Mouse (Mus musculus): ENCODE results near the gene Wwox. TPM values are rescaled to one million over a fixed set of nuclear protein-coding genes. Genes with fewer than 3 reads are reported as not detected.

Wwox gene
- polyA plus RNA-seq, 1 experiment from 2014 or later = 13.8 TPM

DNA sequence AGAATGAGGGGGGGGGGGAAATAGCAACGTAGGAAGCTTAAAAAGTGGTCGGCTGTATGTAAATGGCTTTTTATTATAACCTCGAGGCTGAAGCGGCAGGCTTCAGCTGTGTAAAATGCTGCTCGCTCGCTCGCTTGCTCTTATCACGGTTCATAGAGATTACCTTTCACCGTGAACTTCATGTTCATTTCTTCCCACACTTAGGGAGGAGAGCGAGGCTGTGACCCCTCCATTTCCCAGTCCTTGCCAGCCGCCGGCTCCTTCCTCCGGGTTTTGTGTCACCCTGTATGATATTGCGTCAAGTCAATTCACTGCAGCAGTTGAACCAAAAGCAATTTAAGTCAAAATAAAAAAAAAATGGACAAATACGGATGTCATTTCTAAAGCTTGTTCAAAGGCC, 580.2 kb downstream of the Wwox start:
- Histone ChIP-seq H3K4me1 (ENCODE audit: control insufficient read depth, insufficient read depth, low read length) (no peaks in the 10 kb centered on the region), H3K36me3 (ENCODE audit: control insufficient read depth, insufficient read depth, low read length) (no peaks in the 10 kb centered on the region), H3K9me3 (ENCODE audit: control insufficient read depth, low read length) (no peaks in the 10 kb centered on the region), H3K27me3 (ENCODE audit: control insufficient read depth, insufficient read depth, low read length) (no peaks in the 10 kb centered on the region), H3K27ac (ENCODE audit: low read depth, low read length) (no peak overlapping the region), H3K4me2 (ENCODE audit: low read depth, low read length) (no peak overlapping the region), H3K4me3 (ENCODE audit: low read depth, low read length) (no peak overlapping the region), H3K9ac (replicated peaks; ENCODE audit: low read depth, low read length) (no peak overlapping the region)
- 43% methylated on average over 15 of the region's 15 CpGs for WGBS
- ATAC-seq (ENCODE audit: low read depth) = no peak

DNA sequence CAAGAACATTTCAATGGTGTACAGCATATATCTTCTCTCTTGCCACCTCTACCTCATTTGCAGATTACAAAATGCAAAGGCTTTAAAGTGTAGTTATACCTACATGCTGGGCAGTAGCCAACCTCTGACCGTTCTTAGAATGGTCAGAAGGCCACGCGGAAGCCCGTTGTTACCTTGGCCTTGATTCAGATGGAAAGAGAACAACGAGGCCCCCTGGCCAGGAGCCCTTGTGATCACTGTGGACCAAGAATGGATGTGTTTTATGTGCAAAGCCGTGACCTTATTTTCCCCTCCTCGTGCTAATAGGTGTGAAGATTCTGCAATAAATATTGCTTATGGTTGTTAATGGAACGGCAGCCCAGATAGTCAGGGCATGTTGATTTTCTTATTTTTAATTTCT, 582.3 kb downstream of the Wwox start:
- Histone ChIP-seq H3K4me2 (ENCODE audit: low read depth, low read length) (no peak overlapping the region), H3K9ac (replicated peaks; ENCODE audit: low read depth, low read length) (no peak overlapping the region), H3K27me3 (ENCODE audit: control insufficient read depth, insufficient read depth, low read length) (no peaks in the 10 kb centered on the region), H3K4me1 (ENCODE audit: control insufficient read depth, insufficient read depth, low read length) (no peaks in the 10 kb centered on the region), H3K4me3 (ENCODE audit: low read depth, low read length) (no peak overlapping the region), H3K9me3 (ENCODE audit: control insufficient read depth, low read length) (no peaks in the 10 kb centered on the region), H3K27ac (ENCODE audit: low read depth, low read length) (no peak overlapping the region), H3K36me3 (ENCODE audit: control insufficient read depth, insufficient read depth, low read length) (no peaks in the 10 kb centered on the region)
- ATAC-seq (ENCODE audit: low read depth) = no peak
- WGBS = 52% methylated on average over 8 of the region's 8 CpGs

DNA sequence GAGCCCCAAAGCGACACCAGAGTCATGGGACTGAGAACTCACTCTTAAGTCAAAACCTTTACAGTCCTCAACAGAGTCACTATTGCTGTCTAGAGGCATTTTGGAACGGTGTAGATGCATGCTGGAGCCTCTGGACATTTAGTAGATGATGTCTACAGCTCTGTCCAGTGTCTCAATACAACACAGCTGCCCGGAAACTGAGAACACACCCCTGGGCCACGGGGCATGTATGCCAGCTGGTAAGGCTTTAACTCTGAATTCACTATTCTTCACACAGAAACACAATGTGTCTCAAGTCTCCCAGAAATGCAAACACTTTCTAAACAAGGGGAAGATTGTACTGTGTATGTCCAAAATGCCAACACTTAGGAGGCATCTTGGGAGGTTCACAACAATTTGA, 584.6 kb downstream of the Wwox start:
- no peak overlapping the region for H3K27ac ChIP-seq (ENCODE audit: low read depth, low read length)
- no peak overlapping the region for H3K4me3 ChIP-seq (ENCODE audit: low read depth, low read length)
- ATAC-seq (ENCODE audit: low read depth) = no peak
- no peaks in the 10 kb centered on the region for H3K27me3 ChIP-seq (ENCODE audit: control insufficient read depth, insufficient read depth, low read length)
- no peaks in the 10 kb centered on the region for H3K36me3 ChIP-seq (ENCODE audit: control insufficient read depth, insufficient read depth, low read length)
- 84% methylated on average over 4 of the region's 4 CpGs for WGBS
- no peaks in the 10 kb centered on the region for H3K9me3 ChIP-seq (ENCODE audit: control insufficient read depth, low read length)
- no peak overlapping the region for H3K4me2 ChIP-seq (ENCODE audit: low read depth, low read length)
- H3K4me1 ChIP-seq (ENCODE audit: control insufficient read depth, insufficient read depth, low read length) = no peaks in the 10 kb centered on the region
- H3K9ac ChIP-seq (replicated peaks; ENCODE audit: low read depth, low read length) = no peak overlapping the region

DNA sequence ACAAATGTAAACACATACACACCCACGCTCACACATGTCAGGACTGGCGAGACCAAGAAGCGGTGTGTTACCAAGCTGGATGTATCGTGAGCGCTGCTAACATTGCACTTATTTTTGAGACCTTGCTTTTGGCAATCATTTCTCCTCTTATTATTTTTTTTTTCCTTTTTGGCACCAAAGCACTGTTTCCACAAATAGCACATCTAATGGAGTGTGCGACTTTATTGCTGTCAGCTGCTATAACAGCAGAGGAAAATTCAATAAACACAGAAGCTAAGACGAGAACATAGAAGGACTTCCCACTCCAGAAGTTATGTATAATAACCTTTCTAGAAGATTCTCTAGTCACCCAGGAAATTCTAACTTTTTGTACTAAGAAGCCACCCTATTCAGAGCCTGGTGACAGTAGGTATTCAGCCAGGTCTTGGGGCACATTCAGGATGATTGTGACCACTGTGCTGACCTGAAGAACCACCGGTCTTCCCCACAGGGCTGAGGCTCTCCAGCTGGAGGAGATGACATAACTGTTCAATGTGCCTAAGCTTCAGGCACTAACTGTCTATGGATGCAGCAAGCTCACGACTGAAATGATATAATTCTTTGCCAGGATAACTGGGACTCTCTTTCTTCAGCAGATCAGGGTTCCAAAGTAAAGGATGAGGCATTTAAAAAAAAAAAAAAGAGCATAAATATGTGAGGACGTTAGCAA, 586.1 kb downstream of the Wwox start:
- 70% methylated on average over 10 of the region's 10 CpGs for WGBS
- H3K4me1 ChIP-seq (ENCODE audit: control insufficient read depth, insufficient read depth, low read length) = no peaks in the 10 kb centered on the region
- no peak for ATAC-seq (ENCODE audit: low read depth)
- no peak overlapping the region for H3K4me2 ChIP-seq (ENCODE audit: low read depth, low read length)
- H3K36me3 ChIP-seq (ENCODE audit: control insufficient read depth, insufficient read depth, low read length) = no peaks in the 10 kb centered on the region
- H3K4me3 ChIP-seq (ENCODE audit: low read depth, low read length) = no peak overlapping the region
- H3K27ac ChIP-seq (ENCODE audit: low read depth, low read length) = no peak overlapping the region
- no peak overlapping the region for H3K9ac ChIP-seq (replicated peaks; ENCODE audit: low read depth, low read length)
- no peaks in the 10 kb centered on the region for H3K9me3 ChIP-seq (ENCODE audit: control insufficient read depth, low read length)
- H3K27me3 ChIP-seq (ENCODE audit: control insufficient read depth, insufficient read depth, low read length) = no peaks in the 10 kb centered on the region

DNA sequence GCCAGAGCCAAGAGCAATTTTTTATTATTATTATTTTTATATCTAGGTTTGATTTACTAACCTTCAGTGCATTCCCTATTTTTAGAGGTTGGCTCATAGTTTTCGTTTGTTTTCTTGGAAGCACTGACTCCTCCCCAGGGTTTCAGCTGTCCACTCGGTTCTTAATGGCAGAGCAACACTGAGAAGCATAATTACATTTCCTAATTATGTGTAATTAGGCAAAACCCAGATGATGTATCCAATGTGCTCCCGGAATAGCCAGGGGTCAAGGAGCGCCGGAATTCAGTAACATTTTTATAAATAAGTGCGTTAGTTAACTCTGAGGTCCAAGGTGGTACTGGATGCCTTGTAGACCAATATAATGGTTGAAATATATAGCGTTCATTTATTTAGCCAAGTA, 586.7 kb downstream of the Wwox start:
- Histone ChIP-seq H3K4me3 (ENCODE audit: low read depth, low read length) (no peak overlapping the region), H3K27ac (ENCODE audit: low read depth, low read length) (no peak overlapping the region), H3K27me3 (ENCODE audit: control insufficient read depth, insufficient read depth, low read length) (no peaks in the 10 kb centered on the region), H3K9ac (replicated peaks; ENCODE audit: low read depth, low read length) (no peak overlapping the region), H3K4me1 (ENCODE audit: control insufficient read depth, insufficient read depth, low read length) (no peaks in the 10 kb centered on the region), H3K4me2 (ENCODE audit: low read depth, low read length) (no peak overlapping the region), H3K36me3 (ENCODE audit: control insufficient read depth, insufficient read depth, low read length) (no peaks in the 10 kb centered on the region), H3K9me3 (ENCODE audit: control insufficient read depth, low read length) (no peaks in the 10 kb centered on the region)
- WGBS = 49% methylated on average over 7 of the region's 7 CpGs
- no peak for ATAC-seq (ENCODE audit: low read depth)

DNA sequence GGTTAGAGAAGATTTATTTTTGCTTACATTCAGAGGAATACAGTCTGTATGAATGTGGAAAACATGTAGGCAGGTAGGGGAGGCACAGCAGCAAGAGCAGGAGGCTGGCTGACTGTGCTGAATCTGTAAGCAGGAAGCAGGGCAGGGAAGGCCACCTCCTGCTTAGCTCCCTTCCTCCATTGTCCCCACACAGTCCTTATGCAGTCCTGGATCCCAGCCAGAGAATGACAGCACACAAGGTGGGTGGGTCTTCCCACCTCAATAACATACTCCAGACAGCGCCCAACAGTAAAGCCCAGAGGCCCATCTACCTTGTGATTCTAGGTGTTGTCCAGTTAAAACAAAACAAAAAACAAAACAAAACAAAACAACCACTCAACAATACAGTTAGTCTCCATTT, 593.7 kb downstream of the Wwox start:
- no peak for ATAC-seq (ENCODE audit: low read depth)
- Histone ChIP-seq H3K9ac (replicated peaks; ENCODE audit: low read depth, low read length) (no peak overlapping the region), H3K9me3 (ENCODE audit: control insufficient read depth, low read length) (no peaks in the 10 kb centered on the region), H3K4me3 (ENCODE audit: low read depth, low read length) (no peak overlapping the region), H3K36me3 (ENCODE audit: control insufficient read depth, insufficient read depth, low read length) (no peaks in the 10 kb centered on the region), H3K27me3 (ENCODE audit: control insufficient read depth, insufficient read depth, low read length) (no peaks in the 10 kb centered on the region), H3K4me1 (ENCODE audit: control insufficient read depth, insufficient read depth, low read length) (no peaks in the 10 kb centered on the region), H3K4me2 (ENCODE audit: low read depth, low read length) (no peak overlapping the region), H3K27ac (ENCODE audit: low read depth, low read length) (no peak overlapping the region)
- 72% methylated on average over 1 of the region's 1 CpGs for WGBS

DNA sequence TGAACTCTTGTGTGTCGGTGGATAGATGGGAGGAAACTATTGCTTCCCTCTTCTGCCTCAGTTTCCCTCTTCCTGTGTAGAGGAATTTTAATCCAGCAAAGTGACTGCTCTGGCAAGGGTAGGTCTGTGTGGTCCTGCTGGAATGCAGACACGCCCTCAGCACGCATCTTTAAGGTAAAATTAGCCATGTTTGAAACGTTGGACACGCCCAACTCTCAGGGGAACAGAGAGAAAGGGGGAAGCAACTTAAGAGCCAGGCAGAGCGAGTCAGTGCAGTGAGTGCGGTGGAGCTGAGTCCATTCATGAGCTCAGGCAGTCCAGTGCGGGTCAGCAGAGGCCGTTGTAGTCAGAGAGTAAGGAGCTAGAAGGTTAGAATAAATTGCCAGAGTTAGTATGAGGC, 596.6 kb downstream of the Wwox start:
- Histone ChIP-seq H3K9me3 (ENCODE audit: control insufficient read depth, low read length) (no peaks in the 10 kb centered on the region), H3K9ac (replicated peaks; ENCODE audit: low read depth, low read length) (no peak overlapping the region), H3K4me3 (ENCODE audit: low read depth, low read length) (no peak overlapping the region), H3K27ac (ENCODE audit: low read depth, low read length) (no peak overlapping the region), H3K4me1 (ENCODE audit: control insufficient read depth, insufficient read depth, low read length) (no peaks in the 10 kb centered on the region), H3K36me3 (ENCODE audit: control insufficient read depth, insufficient read depth, low read length) (no peaks in the 10 kb centered on the region), H3K4me2 (ENCODE audit: low read depth, low read length) (no peak overlapping the region), H3K27me3 (ENCODE audit: control insufficient read depth, insufficient read depth, low read length) (no peaks in the 10 kb centered on the region)
- 86% methylated on average over 9 of the region's 9 CpGs for WGBS
- ATAC-seq (ENCODE audit: low read depth) = no peak

DNA sequence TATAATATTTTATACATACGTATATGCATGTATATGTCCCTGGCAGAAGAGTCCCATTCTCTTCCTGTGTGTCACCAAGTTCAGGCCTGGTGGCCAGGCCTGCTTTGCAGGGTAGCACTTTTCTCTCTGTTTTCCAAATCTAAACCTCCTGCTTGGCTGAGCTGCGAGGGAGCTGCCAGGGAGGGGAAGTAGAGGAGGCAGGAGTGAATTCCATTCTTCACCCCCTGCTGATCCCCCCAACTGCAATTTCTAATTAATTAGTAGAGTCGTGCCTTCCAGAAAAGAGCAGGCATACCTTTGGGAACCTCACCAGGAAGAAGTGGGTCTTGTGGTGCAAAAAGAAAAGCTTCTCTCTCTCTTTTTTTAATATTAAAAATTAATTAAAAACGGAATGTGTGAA, 599.0 kb downstream of the Wwox start:
- 0 out of 2 replicates have a peak, but pooled peaks cover 6% of the 10 kb centered on the region for H3K4me1 ChIP-seq (ENCODE audit: control insufficient read depth, insufficient read depth, low read length)
- H3K27ac ChIP-seq (ENCODE audit: low read depth, low read length) = no peak overlapping the region
- no peaks in the 10 kb centered on the region for H3K36me3 ChIP-seq (ENCODE audit: control insufficient read depth, insufficient read depth, low read length)
- H3K4me3 ChIP-seq (ENCODE audit: low read depth, low read length) = no peak overlapping the region
- H3K4me2 ChIP-seq (ENCODE audit: low read depth, low read length) = no peak overlapping the region
- H3K9me3 ChIP-seq (ENCODE audit: control insufficient read depth, low read length) = no peaks in the 10 kb centered on the region
- no peaks in the 10 kb centered on the region for H3K27me3 ChIP-seq (ENCODE audit: control insufficient read depth, insufficient read depth, low read length)
- no peak overlapping the region for H3K9ac ChIP-seq (replicated peaks; ENCODE audit: low read depth, low read length)
- ATAC-seq (ENCODE audit: low read depth) = no peak
- 28% methylated on average over 4 of the region's 4 CpGs for WGBS

DNA sequence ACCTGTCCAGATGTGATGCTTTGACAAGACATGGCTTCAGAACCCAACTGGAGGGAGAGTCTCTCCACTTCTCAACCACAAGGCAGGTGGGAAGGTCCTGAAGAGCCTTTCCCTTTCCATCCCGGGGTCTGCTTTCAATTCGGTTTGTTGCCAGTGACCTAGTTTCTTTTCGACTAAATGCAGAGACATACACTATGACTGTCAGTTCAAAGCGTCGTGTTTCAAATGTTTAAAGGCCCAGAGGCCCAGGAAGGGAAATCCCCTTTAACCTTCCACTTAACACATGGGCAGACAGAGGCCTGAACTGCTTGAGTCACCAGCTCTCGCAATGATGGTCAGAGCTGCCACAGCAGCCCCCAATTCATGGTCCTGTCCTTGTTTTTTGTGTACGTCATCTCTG, 606.3 kb downstream of the Wwox start:
- no peaks in the 10 kb centered on the region for H3K36me3 ChIP-seq (ENCODE audit: control insufficient read depth, insufficient read depth, low read length)
- H3K4me3 ChIP-seq (ENCODE audit: low read depth, low read length) = no peak overlapping the region
- H3K9me3 ChIP-seq (ENCODE audit: control insufficient read depth, low read length) = no peaks in the 10 kb centered on the region
- no peak overlapping the region for H3K9ac ChIP-seq (replicated peaks; ENCODE audit: low read depth, low read length)
- 0 out of 2 replicates have a peak, but pooled peaks cover 6% of the 10 kb centered on the region for H3K4me1 ChIP-seq (ENCODE audit: control insufficient read depth, insufficient read depth, low read length)
- H3K4me2 ChIP-seq (ENCODE audit: low read depth, low read length) = no peak overlapping the region
- no peaks in the 10 kb centered on the region for H3K27me3 ChIP-seq (ENCODE audit: control insufficient read depth, insufficient read depth, low read length)
- WGBS = 83% methylated on average over 7 of the region's 7 CpGs
- H3K27ac ChIP-seq (ENCODE audit: low read depth, low read length) = no peak overlapping the region
- ATAC-seq (ENCODE audit: low read depth) = no peak

Data from neural tube, embryonic 14.5 days (tissue).